Mouse (Mus musculus): ENCODE results near the gene Med25.

The Med25 gene

DNA sequence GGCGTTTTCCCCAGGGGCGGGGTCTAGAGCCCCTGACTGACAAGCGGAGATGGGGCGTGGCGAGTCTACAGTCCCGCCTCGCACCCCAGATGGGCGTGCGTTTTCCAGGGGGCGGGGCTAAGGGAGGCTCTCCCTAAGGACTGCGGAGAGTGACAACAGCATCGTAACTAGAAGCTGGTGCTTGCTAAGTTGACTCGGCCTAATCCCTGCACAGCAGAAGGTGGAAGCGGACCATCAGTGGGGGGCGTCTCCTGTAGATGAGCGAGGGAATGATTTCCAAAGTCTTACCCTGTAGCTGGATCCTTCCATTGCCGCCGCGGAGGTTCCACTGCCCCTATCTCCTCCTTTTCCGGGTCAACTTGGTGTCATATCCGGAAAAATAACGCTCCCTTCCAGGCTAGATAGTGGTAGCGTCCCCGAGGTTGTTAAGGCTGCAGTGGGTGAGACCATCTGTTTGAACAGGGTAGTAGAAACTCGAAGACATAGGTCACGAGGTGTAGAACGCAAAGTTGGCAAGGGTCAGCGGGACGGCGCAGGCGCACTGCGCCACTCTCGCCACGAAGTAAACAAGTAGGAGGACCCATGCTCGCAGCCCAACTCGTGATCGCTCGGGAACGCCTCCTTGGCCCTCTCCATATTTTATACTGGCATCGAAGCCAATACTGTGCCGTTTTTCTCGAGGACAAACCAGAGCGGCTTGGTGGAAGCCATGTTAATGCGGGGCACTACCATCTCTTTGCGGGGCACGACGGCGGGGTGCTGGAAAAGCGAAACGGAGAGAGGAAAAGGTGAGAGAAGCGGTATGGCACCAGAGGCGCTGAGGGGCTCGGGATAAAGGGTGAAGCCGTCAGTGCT lies 43.7 kb downstream of the Med25 start, which contains the start of the genes Akt1s1 and Tbc1d17:
Gene Akt1s1 (plus strand): TSS at position 431 of the 855 bp plus-strand sequence.
Gene Tbc1d17 (minus strand): TSS at position 519 of the 855 bp plus-strand sequence.
- in situ Hi-C loops (cut with MseI, MboI) = no loop called here

GRCm38 (mm10) chr7:44847772-44848171 lies 44.7 kb downstream of the Med25 start:
- in situ Hi-C loops (cut with MseI, MboI) = no loop called here

GRCm38 (mm10) chr7:44846804-44847203 lies 45.7 kb downstream of the Med25 start:
- in situ Hi-C loops (cut with MseI, MboI) = no loop called here

- in situ Hi-C loops (cut with MseI, MboI) = no loop called here
These were observed 47.5 kb downstream of the Med25 start for GRCm38 (mm10) chr7:44845006-44845405.

DNA sequence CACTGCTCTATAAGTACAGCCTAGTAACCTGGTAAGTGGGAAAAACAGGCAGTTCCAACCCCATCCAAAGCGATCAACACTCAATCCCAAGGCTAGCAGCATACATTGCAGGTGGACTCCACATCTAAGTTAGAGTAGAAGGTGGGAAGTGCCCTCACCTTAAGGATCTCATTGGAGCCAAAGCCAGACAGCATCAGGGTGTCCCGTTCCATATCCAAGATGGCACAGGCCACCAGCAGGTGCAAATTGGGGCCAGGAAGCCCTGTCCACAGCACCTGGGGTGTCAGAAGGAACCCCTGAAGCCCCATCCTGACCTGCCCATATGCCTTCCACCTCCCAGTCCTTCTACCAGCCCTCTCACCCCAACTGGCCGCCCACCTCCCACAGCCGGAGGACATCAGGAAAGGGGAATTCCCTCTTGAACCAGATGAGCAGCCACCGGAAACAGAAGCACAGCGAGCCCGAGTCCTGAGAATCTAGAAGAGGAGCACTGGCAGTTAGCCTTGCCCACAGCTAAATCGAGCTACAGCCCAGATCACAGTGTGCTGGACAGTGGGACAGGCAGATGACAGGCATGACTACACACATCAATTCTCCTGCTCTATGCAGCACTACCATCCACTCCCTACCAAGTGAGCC lies 50.6 kb downstream of the Med25 start:
- in situ Hi-C loops (cut with MseI, MboI) = no loop called here

DNA sequence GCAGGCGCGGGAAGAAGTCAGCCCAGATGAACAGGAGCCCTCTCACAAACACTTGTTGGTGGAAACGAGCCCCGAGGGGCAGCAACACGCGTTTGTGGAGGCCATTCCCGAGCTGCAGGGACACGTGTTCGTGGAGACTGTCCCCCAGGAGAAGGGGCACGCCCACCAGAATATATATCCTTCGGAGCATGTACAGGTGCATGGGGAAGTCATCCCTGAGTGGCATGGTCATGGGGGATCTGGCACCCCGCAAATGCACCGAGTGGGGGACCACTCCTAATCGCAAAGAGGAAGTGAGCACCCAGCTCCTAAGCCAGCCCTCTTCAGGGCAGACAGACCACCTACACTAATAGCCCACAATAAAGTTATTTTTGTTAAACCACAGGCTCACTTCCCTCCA lies 52.1 kb downstream of the Med25 start:
- in situ Hi-C loops (cut with MseI, MboI) = no loop called here

DNA sequence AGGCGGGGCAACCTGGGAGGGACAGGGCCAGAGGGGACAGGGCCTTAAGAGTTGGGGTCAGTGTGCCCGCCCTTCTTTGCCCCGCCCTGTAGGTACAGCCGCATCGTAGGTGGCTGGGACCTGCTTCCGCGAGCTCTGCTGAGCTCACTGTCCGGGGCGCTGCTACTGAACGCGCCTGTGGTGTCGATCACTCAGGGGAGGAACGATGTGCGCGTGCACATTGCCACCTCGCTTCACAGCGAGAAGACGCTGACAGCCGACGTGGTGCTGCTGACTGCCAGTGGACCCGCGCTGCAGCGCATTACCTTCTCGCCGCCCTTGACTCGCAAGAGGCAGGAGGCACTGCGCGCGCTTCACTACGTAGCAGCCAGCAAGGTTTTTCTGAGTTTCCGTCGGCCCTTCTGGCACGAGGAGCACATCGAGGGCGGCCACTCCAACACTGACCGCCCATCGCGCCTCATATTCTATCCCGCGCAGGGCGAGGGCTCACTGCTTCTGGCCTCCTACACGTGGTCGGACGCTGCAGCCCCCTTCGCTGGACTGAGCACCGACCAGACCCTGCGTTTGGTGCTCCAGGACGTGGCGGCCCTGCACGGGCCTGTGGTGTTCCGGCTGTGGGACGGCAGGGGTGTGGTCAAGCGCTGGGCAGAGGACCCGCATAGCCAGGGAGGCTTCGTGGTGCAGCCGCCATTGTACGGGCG lies 52.9 kb downstream of the Med25 start:
- in situ Hi-C loops (cut with MseI, MboI) = no loop called here

DNA sequence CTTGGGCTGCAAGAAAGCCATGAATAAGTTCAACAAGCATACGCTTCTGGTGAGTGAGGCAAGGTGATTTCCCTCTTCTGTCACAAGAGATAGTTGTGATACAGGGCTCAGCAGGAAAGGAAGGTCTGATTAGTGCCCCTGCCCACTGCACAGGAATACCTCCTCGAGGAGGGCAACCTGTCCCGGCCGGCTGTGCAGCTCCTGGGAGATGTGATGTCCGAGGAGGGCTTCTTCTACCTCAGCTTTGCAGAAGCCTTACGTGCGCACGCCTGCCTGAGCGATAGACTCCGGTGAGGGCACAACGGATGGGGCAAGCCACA lies 53.4 kb downstream of the Med25 start:
- in situ Hi-C loops (cut with MseI, MboI) = no loop called here

DNA sequence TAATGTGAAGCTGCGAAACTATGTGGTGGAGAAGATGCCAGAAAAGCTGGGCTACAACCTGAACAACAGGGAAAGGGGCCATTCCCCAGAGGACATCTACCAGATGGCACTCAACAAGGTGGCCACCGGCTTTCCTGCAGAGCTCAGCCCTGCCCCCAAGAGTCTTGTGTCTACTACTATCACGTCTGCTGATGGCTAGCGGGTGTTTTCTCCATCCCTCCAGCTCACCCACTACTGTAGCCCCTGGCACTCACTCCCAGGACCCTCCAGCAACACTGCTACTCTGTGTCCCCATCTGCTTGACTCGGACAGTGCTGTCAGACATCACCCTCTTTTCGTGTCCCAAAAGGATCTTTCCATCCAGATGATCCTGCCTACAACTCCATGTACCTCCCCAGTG lies 54.4 kb downstream of the Med25 start:
- in situ Hi-C loops (cut with MseI, MboI) = no loop called here

- in situ Hi-C loops (cut with MseI, MboI) = no loop called here
These were observed 56.0 kb downstream of the Med25 start for GRCm38 (mm10) chr7:44836423-44837053.

DNA sequence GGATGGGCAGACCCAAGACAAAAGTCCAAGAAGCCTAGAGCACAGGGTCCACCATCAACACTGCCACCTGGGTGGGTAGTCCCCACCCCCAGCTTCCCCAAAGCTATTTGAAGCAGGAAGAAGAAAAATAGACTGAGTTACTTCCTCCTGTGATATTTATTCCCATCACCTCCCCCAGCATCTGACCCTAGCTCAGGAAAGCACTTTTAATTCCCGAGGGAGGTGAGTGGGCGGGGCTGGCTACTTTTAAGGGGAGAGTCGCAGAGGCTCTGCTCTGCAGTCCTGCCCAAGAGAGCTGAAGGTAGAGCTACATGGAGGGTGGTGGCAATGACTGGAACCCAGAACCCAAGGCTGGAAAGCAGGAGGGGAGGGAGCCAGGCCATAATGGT lies 56.5 kb downstream of the Med25 start:
- in situ Hi-C loops (cut with MseI, MboI) = no loop called here

DNA sequence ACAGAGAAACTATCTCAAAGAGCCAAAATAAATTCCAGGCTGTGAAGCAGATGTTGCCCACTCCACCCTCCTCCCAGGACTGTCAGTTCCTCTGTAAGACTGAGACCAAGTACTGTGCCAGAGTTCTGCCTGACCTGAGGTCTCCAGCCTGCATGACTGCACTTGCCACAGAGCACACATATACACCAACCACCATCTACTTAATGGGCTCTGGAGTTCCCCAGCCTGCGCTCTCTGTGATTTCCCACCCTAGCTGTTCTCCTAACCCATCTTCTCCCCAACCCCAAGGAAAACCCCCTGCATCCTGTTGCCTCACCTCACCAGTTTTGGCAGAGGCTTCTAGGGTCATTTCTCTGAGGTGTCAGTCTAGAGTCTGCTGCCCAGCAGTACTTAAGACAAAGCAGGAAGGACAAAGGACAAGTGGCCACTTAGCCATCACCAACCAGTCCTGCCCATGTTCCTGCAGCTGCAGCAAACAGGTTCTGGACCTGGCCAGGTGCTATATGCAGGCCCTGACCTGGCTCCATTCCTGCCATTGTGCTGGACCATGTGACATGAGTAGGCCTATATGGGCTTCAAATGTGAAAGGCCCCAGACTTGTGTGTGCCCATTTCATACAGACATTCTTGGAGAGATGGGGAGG lies 57.0 kb downstream of the Med25 start:
- in situ Hi-C loops (cut with MseI, MboI) = no loop called here

- in situ Hi-C loops (cut with MseI, MboI) = no loop called here
These were observed 59.7 kb downstream of the Med25 start for GRCm38 (mm10) chr7:44832763-44833162.

DNA sequence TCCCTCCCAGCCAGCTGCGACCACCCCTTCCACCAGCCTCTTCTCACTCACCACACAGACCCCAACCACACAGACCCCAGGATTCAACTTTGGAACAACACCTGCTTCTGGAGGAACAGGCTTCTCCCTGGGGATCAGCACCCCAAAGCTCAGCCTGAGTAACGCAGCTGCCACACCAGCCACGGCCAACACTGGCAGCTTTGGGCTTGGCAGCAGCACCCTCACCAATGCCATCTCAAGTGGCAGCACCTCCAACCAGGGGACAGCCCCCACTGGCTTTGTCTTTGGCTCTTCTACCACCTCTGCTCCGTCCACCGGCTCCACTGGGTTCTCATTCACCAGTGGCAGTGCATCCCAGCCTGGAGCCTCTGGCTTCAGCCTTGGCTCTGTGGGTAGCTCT lies 63.8 kb downstream of the Med25 start:
- in situ Hi-C loops (cut with MseI, MboI) = no loop called here

- in situ Hi-C loops (cut with MseI, MboI) = no loop called here
These were observed 65.7 kb downstream of the Med25 start for GRCm38 (mm10) chr7:44826771-44827170.

Data from mouse trophoblast stem cell (cell line).